Mouse (Mus musculus) E14TG2a.4 (cell line): ENCODE data around the gene 4933428G20Rik.

ENCODE experiments used
- CTCF ChIP-seq: conservative IDR thresholded peaks from 2 replicates; pipeline ENCODE4 v1.5.1; 2014; ENCODE audit warnings: low read length
- NANOG ChIP-seq: IDR thresholded peaks from 2 replicates; pipeline ENCODE4 v1.6.1; 2014; ENCODE audit warnings: borderline replicate concordance, low read length, mixed read lengths
- POU5F1 ChIP-seq: IDR thresholded peaks from 2 replicates; pipeline ENCODE4 v1.6.1; 2014; ENCODE audit warnings: low read length, borderline replicate concordance

DNA sequence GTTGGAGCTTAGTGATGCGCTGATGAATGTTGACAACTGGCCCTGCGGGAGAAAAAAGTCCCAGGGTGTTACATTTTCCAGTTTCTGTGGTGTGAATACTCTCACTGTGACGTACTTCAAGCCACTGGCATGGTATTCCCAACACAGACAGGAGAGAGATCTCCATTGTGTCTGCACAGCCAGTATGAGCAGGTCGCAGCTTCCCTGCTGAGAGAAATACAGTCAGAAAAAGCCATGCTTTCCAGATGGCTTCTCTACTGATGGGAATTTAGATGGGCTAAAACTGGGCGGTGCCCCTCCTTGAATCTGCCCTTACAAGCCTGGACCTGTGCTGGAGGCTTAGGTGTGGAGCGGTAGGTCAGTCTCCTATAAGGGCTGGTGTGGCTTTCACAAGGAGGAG, 28.9 kb downstream of the 4933428G20Rik start:
- TF ChIP-seq CTCF, result no peak
- TF ChIP-seq POU5F1, result no peak
- no peak for TF ChIP-seq NANOG
